Mouse (Mus musculus) limb, embryonic 13.5 days (tissue): ENCODE measurements around the gene Samt2. TPM values are rescaled to one million over a fixed set of nuclear protein-coding genes. Genes with fewer than 3 reads are reported as not detected.
"Not testable (repeated sequence)": the region's sequence is repeated elsewhere in the genome, so short reads cannot be mapped to it uniquely, and the experiment has no call there.

Source experiments
- ATAC-seq: fragments of 200-750 bp; cut with Nextera tagmentation; 2 replicates; pipeline ENCODE4 v1.8.0; 2017; ENCODE audit warnings: low read depth, moderate number of reproducible peaks, moderate TSS enrichment; ENCODE audit not compliant: low FRiP score
- H3K27ac ChIP-seq: fragments of 300-500 bp; sonication (generic); 2 replicates; pipeline ENCODE4 v1.5.1; 2015; ENCODE audit warnings: inconsistent platforms, mild to moderate bottlenecking, moderate library complexity
- H3K27me3 ChIP-seq: fragments of 300-500 bp; sonication (generic); 2 replicates; pipeline ENCODE4 v1.6.1; 2015; ENCODE audit warnings: mild to moderate bottlenecking, inconsistent platforms
- H3K36me3 ChIP-seq: fragments of 300-500 bp; sonication (generic); 2 replicates; pipeline ENCODE4 v1.6.1; 2015; ENCODE audit warnings: inconsistent platforms, mild to moderate bottlenecking, moderate library complexity
- H3K4me1 ChIP-seq: fragments of 300-500 bp; sonication (generic); 2 replicates; pipeline ENCODE4 v1.6.1; 2015; ENCODE audit warnings: inconsistent platforms
- H3K4me2 ChIP-seq: fragments of 300-500 bp; sonication (generic); replicated peaks from 2 replicates; pipeline ENCODE4 v1.6.1; 2015; ENCODE audit warnings: inconsistent platforms, mild to moderate bottlenecking, moderate library complexity
- H3K4me3 ChIP-seq: fragments of 300-500 bp; sonication (generic); 2 replicates; pipeline ENCODE4 v1.5.1; 2015; ENCODE audit warnings: moderate library complexity, mild to moderate bottlenecking, inconsistent platforms
- H3K9ac ChIP-seq: fragments of 300-500 bp; sonication (generic); 2 replicates; pipeline ENCODE4 v1.6.1; 2015; ENCODE audit warnings: mild to moderate bottlenecking, inconsistent platforms
- H3K9me3 ChIP-seq: fragments of 300-500 bp; sonication (generic); 2 replicates; pipeline ENCODE4 v1.6.1; 2016; ENCODE audit warnings: inconsistent platforms
- WGBS: fragments of 180-500 bp; shearing (Covaris S2); methylation state at CpG from one replicate; pipeline ENCODE4 v1.1.7; 2015; 5-methylcytosine and 5-hydroxymethylcytosine counted together
- polyA plus RNA-seq: library from polyadenylated mRNA; unstranded; fragments of >200 nt; fragmentation: Nextera tagmentation; extraction: Ambion mirVana; gene quantifications from 2 replicates; pipeline ENCODE4 v1.2.1, GENCODE M21; 2015

Gene Samt2
- not detected in 2 replicates for polyA plus RNA-seq

DNA sequence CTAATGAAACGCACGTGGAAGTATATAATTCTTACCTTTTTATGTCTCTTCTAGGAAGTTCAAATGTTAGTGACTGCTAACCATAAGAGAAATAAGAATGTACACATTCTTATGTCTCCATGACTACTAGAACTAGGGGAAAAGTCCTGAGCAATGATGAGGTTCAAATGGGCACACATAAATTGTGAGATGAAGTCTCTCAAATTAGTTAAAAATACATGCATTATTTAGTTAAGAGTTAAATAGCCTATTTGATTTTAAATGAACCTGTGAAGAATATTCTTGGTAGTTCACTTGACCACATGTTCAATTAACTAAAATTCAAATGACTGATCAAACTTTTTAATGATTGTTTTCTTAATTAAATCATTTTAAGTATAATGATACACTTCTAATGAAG is at the start of gene Samt2:
Gene Samt2 (minus strand): TSS at position 101 of the 400 bp plus-strand sequence.
- not testable (repeated sequence) for H3K4me3 ChIP-seq, H3K27me3 ChIP-seq, H3K9me3 ChIP-seq, H3K36me3 ChIP-seq, H3K27ac ChIP-seq, H3K4me1 ChIP-seq, H3K9ac ChIP-seq, H3K4me2 ChIP-seq, ATAC-seq
- WGBS = 81% methylated on average over 2 of the region's 2 CpGs

Other genes with a start within 250 kb of the Samt2 start
- gene 4930524N10Rik, start 236.0 kb downstream of the Samt2 start, polyA plus RNA-seq = not detected in 2 replicates
- gene Samt4, start 97.4 kb downstream of the Samt2 start, polyA plus RNA-seq = not detected in 2 replicates